Mouse (Mus musculus) adrenal gland, adult 10 weeks (tissue): Measurements from ENCODE around the gene Ube4b. TPM values are rescaled to one million over a fixed set of nuclear protein-coding genes. Genes with fewer than 3 reads are reported as not detected.

Source experiments
- polyA plus RNA-seq: library from polyadenylated mRNA; stranded (reverse); fragments of 350-450 nt; fragmentation: Illumina TruSeq; extraction: RNeasy Lipid Tissue Mini Kit (QIAGEN cat#74804); gene quantifications from one replicate; pipeline ENCODE4 v1.2.3, GENCODE M21; 2014; ENCODE audit warnings: low read depth, low replicate concordance

The Ube4b gene
- 42.9 TPM for polyA plus RNA-seq

DNA sequence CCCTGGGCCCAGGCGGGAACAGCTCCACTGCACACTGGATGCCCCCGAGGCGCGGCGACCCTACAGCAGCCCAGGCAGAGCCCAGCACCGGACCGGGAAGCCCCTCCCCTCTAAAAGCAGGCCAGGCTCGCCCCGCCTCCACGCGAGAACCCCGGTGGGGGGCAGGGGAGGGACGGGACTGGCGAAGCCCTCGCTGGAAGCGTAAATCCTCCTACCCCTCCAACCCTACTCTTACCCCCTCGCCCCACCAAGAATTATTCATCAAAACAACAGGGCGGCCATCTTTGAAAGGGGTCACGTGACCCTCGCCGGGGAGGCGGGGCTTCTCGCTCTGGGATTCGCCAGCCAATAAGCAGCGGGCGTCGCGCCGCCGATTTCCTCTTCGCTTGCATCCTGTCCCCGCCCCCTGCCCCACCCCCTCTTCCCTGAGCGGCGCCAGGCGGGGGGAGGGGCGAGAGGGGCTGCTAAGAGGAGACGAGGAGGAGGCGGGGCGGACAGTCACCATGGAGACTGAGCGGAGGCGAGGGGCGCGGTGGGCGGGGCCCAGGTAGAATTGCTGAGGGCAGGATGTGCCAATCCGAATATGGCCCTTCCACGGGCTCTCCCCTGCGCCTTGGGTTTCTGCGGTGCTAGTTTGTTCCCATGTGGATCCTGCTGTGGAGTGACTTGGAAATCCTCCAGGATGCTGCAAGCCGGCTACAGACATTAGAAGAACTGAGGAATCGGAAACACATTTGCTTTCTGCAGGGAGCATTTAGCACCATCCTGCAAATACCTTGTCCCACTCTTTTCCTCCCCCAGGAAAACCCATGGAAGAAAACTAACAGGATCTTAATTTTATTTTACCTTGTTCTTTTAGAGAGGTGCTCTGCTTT lies at the start of gene Ube4b:
TSS of gene Ube4b (minus strand) at position 425 of the 875 bp plus-strand sequence.

DNA sequence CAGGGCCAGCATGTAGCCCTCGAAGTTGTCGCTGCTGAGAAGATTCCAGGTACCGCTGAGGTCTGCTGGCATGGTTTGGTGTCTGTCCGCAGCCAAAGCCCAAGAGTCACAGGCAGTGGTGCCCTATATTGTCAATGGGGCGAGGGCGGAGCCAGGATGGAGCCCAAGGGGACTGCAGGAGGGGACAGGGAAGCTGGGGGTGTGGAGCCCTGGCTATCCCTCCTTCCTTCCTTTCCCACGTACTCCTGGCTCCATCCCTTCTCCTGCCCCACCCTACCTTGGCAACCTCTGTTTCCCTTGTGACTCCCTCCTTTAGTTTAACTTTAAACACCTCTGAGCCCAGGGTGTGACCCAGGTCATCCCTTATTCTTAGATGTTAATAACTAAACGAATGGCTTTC lies 28.3 kb upstream of the Ube4b start, which contains the start of gene Rbp7:
TSS of gene Rbp7 (minus strand) at position 100 of the 400 bp plus-strand sequence.

DNA sequence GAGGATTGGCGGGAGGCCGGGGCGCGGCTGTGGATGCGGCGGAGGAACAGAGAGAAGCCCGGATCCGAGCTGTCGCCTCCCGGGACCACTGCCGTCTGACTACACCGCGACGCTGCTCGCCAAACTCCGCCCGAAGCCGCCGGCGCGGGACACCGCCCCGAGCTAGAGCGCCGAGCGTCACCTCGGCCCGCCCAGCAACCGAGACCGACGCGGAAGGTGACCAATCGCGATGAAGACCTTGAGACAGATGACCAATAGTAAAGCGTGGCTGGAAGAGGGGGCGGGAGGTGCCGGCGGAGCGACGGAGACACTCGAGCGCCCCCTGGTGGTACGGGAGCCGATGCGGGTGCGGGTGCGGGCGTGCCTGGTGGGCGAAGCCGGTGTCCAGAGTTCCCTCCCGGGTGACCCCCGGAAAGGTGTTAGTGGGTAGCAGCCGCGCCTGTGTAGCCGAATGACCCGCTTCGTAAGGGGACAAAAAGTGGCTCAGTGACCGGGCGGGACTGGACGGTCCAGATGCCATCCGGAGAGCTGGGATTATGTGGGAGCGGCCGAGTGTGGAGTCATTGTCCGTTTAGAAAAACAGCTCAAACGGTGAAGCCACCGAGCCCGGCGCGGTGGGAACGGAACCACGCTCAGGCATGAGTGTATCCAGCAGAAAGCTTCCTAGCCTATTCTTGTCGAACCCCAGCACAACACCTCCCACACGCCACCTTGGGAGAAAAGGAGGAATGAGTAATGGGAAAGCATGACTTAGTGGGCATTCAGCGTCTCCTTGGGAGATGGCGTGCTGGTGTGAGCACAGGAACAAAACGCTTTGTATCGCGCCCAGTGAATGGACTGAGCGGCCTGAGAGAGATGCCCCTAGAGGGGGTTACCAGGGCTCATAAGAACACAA lies 118.7 kb downstream of the Ube4b start, which contains the start of gene Kif1b:
TSS of gene Kif1b (minus strand) at position 98 of the 895 bp plus-strand sequence.

Other genes starting within 250 kb of the Ube4b start
- gene Kif1b, start 119.1 kb downstream of the Ube4b start, polyA plus RNA-seq: 189 TPM
- gene Rbp7, start 28.2 kb upstream of the Ube4b start, polyA plus RNA-seq: 2.8 TPM
- not detected for gene Tmem274, start 50.6 kb upstream of the Ube4b start, polyA plus RNA-seq
- gene Nmnat1, start 58.5 kb upstream of the Ube4b start, polyA plus RNA-seq: 6.9 TPM
- 39.8 TPM for gene Lzic, start 58.5 kb upstream of the Ube4b start, polyA plus RNA-seq
- gene Ctnnbip1, start 91.5 kb upstream of the Ube4b start, polyA plus RNA-seq: 16.6 TPM
- gene Clstn1, start 159.7 kb upstream of the Ube4b start, polyA plus RNA-seq: 24.4 TPM